Mouse (Mus musculus) liver, embryonic 11.5 days (tissue): ENCODE data around the gene Pknox1. TPM values are rescaled to one million over a fixed set of nuclear protein-coding genes. Genes with fewer than 3 reads are reported as not detected.
"Not testable (repeated sequence)": the region's sequence is repeated elsewhere in the genome, so short reads cannot be mapped to it uniquely, and the experiment has no call there.

Experiments
- ATAC-seq: fragments of 200-750 bp; cut with Nextera tagmentation; replicated peaks from 2 replicates; pipeline ENCODE4 v1.8.0; 2017; ENCODE audit warnings: moderate number of reproducible peaks, mild to moderate bottlenecking, moderate TSS enrichment, moderate library complexity; ENCODE audit not compliant: low FRiP score
- DNase-seq: peaks from one replicate; pipeline ENCODE4 v3.0.0-alpha.2; 2017; ENCODE audit warnings: low spot score
- H3K27ac ChIP-seq: fragments of 300-500 bp; sonication (generic); 2 replicates; pipeline ENCODE4 v1.5.1; 2014; ENCODE audit warnings: mild to moderate bottlenecking, low read depth, low read length, control low read depth
- H3K27me3 ChIP-seq: fragments of 300-500 bp; sonication (generic); replicated peaks from 2 replicates; pipeline ENCODE4 v1.6.1; 2014; ENCODE audit warnings: low read length, mixed read lengths; ENCODE audit not compliant: control insufficient read depth, insufficient read depth
- H3K36me3 ChIP-seq: fragments of 300-500 bp; sonication (generic); 2 replicates; pipeline ENCODE4 v1.6.1; 2014; ENCODE audit warnings: mild to moderate bottlenecking, low read length, moderate library complexity, mixed read lengths; ENCODE audit not compliant: control insufficient read depth, insufficient read depth
- H3K4me1 ChIP-seq: fragments of 300-500 bp; sonication (generic); replicated peaks from 2 replicates; pipeline ENCODE4 v1.6.1; 2014; ENCODE audit warnings: low read length, mixed read lengths; ENCODE audit not compliant: control insufficient read depth, insufficient read depth
- H3K4me2 ChIP-seq: fragments of 300-500 bp; sonication (generic); 2 replicates; pipeline ENCODE4 v1.6.1; 2014; ENCODE audit warnings: mild to moderate bottlenecking, control low read depth, moderate library complexity
- H3K4me3 ChIP-seq: fragments of 300-500 bp; sonication (generic); 2 replicates; pipeline ENCODE4 v1.5.1; 2014; ENCODE audit warnings: low read depth, low read length, control low read depth
- H3K9ac ChIP-seq: fragments of 300-500 bp; sonication (generic); 2 replicates; pipeline ENCODE4 v1.6.1; 2014; ENCODE audit warnings: low read depth, low read length, control low read depth
- H3K9me3 ChIP-seq: fragments of 300-500 bp; sonication (generic); 2 replicates; pipeline ENCODE4 v1.6.1; 2016; ENCODE audit warnings: low read length, inconsistent platforms, mixed read lengths; ENCODE audit not compliant: control insufficient read depth
- WGBS: fragments of 180-500 bp; shearing (Covaris S2); extraction: QIAGEN DNeasy Blood & Tissue Kit; methylation state at CpG from one replicate; pipeline ENCODE4 v1.1.7; 2014; 5-methylcytosine and 5-hydroxymethylcytosine counted together
- polyA plus RNA-seq: library from polyadenylated mRNA; unstranded; fragments of >200 nt; fragmentation: Nextera tagmentation; extraction: Ambion mirVana; gene quantifications from 2 replicates; pipeline ENCODE4 v1.2.1, GENCODE M21; 2014

The Pknox1 gene
- polyA plus RNA-seq, 1 experiment from 2014 or later, result 25.8 TPM

DNA sequence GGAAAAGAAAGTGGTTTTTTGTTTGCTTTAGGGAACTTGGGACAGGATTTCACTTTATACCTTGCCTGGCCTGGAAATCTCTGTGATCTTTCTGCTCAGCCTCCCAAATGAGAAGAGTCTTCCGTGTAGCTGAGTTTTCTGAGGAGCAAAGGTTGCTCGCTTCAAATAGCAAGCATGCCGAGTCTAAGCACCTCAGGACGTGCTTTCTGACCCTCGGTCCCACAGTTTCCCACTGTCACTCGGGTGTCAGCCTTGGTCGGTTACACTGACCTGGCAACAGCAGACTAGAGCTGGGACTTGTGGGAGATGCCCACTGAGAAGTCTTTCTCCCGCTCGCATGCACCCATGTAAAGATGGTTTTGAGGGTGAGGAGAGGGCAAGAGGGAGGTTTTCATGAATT is 33.4 kb downstream of the Pknox1 start:
- H3K4me3 ChIP-seq, result no peak overlapping the region
- H3K9me3 ChIP-seq, result no peaks in the 10 kb centered on the region
- no peaks in the 10 kb centered on the region for H3K27me3 ChIP-seq
- H3K27ac ChIP-seq, result no peak overlapping the region
- H3K9ac ChIP-seq, result no peak overlapping the region
- no peaks in the 10 kb centered on the region for H3K4me1 ChIP-seq
- DNase-seq, result no peak
- ATAC-seq, result no peak
- 90% methylated on average over 9 of the region's 9 CpGs for WGBS
- H3K36me3 ChIP-seq, result peaks cover 6% of the 10 kb centered on the region; the same call in 1 of the 2 replicates
- H3K4me2 ChIP-seq, result no peak overlapping the region

DNA sequence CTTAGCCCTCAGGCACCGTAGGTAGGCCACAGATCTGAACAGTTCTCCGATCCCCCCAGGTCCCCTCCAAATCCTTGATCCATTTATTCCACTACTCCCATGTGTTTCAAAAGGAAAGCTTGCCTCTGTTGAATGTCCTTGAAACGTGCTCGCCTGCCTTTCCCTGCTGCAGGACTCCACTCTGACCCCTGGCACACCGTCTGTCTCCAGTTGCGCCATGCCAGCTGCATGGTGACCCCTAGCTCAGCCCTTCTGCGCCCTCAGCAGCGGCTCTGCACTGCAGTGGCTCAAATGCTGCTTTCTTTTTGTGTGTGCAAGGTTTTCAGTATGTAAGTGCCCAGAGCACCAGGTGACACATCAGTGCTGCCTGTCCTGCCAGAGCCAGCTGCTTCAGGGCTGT is 34.1 kb downstream of the Pknox1 start:
- ATAC-seq (no peak), DNase-seq (no peak)
- Histone ChIP-seq H3K27me3 (no peaks in the 10 kb centered on the region), H3K36me3 (peaks cover 9% of the 10 kb centered on the region; the same call in 1 of the 2 replicates), H3K4me2 (no peak overlapping the region), H3K9me3 (no peaks in the 10 kb centered on the region), H3K4me3 (no peak overlapping the region), H3K27ac (no peak overlapping the region), H3K9ac (no peak overlapping the region), H3K4me1 (no peaks in the 10 kb centered on the region)
- WGBS, result 80% methylated on average over 8 of the region's 8 CpGs

DNA sequence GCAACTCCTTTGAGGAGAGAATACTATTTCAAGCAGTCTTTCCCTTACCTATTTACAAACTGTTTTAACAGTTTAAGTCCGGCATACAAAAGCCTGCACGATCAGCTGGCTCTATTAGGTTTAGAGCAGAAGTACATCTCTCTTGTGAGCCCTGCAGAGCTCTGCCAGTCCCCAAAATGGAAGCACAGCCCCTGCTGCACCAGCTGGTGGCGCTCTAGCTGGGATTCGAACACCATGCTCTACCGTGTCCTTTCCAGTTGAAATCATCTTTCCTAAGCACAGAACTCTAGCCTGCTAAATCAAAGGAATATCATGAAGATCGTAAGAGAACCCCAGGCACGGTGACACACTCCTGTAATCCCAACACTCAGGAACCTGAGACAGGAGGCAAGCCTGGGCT is 41.9 kb downstream of the Pknox1 start:
- H3K27me3 ChIP-seq, result no peaks in the 10 kb centered on the region
- H3K4me2 ChIP-seq, result no peak overlapping the region
- peaks cover 5% of the 10 kb centered on the region; the same call in 1 of the 2 replicates for H3K36me3 ChIP-seq
- ATAC-seq (no peak), DNase-seq (no peak)
- H3K9me3 ChIP-seq, result no peaks in the 10 kb centered on the region
- 79% methylated on average over 7 of the region's 7 CpGs for WGBS
- H3K27ac ChIP-seq, result no peak overlapping the region
- no peak overlapping the region for H3K4me3 ChIP-seq
- H3K4me1 ChIP-seq, result no peaks in the 10 kb centered on the region
- no peak overlapping the region for H3K9ac ChIP-seq

- WGBS, result 86% methylated on average over 8 of the region's 8 CpGs
- no peaks in the 10 kb centered on the region for H3K4me1 ChIP-seq
- no peak overlapping the region for H3K4me2 ChIP-seq
- no peaks in the 10 kb centered on the region for H3K27me3 ChIP-seq
- ATAC-seq (no peak), DNase-seq (no peak)
- no peak overlapping the region for H3K9ac ChIP-seq
- H3K36me3 ChIP-seq, result peaks cover 5% of the 10 kb centered on the region; the same call in 1 of the 2 replicates
- H3K9me3 ChIP-seq, result no peaks in the 10 kb centered on the region
- H3K27ac ChIP-seq, result no peak overlapping the region
- no peak overlapping the region for H3K4me3 ChIP-seq
Observed at GRCm38 (mm10) chr17:31607256-31607951, 42.9 kb downstream of the Pknox1 start.

DNA sequence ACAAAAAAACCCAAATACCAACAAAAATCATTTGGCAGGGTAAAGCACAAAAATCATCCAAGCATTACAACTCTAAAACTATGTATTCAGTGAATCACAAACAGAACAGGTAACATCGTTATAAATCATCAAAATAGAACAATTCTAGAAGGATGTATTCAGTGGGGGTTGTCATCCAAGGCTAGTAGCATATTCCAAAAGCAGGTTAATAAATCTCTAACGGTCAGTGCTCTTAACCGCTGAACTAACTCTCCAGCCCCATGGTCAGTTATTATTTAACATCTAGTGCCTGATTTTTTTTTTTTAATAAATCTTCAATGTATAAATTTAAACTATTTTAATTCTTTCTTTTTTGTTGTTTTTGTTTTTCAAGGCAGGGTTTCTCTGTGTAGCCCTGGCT is 44.6 kb downstream of the Pknox1 start:
- not testable (repeated sequence) for H3K27me3 ChIP-seq, H3K36me3 ChIP-seq, H3K4me3 ChIP-seq, H3K27ac ChIP-seq, H3K4me2 ChIP-seq, DNase-seq, ATAC-seq, H3K9me3 ChIP-seq, H3K9ac ChIP-seq, H3K4me1 ChIP-seq
- 88% methylated on average over 3 of the region's 3 CpGs for WGBS

- WGBS, result 88% methylated on average over 3 of the region's 3 CpGs
- H3K4me2 ChIP-seq, result no peak overlapping the region
- no peaks in the 10 kb centered on the region for H3K9me3 ChIP-seq
- H3K9ac ChIP-seq, result no peak overlapping the region
- H3K27me3 ChIP-seq, result no peaks in the 10 kb centered on the region
- H3K27ac ChIP-seq, result no peak overlapping the region
- DNase-seq (no peak), ATAC-seq (no peak)
- no peaks in the 10 kb centered on the region for H3K4me1 ChIP-seq
- no peak overlapping the region for H3K4me3 ChIP-seq
- H3K36me3 ChIP-seq, result no peaks in the 10 kb centered on the region
Observed at GRCm38 (mm10) chr17:31609895-31610294, 45.4 kb downstream of the Pknox1 start.

GRCm38 (mm10) chr17:31613086-31613755 is 48.7 kb downstream of the Pknox1 start:
- Histone ChIP-seq H3K27ac (no peak overlapping the region), H3K36me3 (no peaks in the 10 kb centered on the region), H3K27me3 (no peaks in the 10 kb centered on the region), H3K4me3 (no peak overlapping the region), H3K9ac (no peak overlapping the region), H3K9me3 (no peaks in the 10 kb centered on the region), H3K4me2 (no peak overlapping the region), H3K4me1 (no peaks in the 10 kb centered on the region)
- 80% methylated on average over 4 of the region's 4 CpGs for WGBS
- DNase-seq (no peak), ATAC-seq (no peak)

GRCm38 (mm10) chr17:31623101-31623500 is 58.6 kb downstream of the Pknox1 start:
- Histone ChIP-seq H3K27ac (no peak overlapping the region), H3K4me1 (no peaks in the 10 kb centered on the region), H3K27me3 (no peaks in the 10 kb centered on the region), H3K9me3 (no peaks in the 10 kb centered on the region), H3K4me2 (no peak overlapping the region), H3K9ac (no peak overlapping the region), H3K36me3 (no peaks in the 10 kb centered on the region), H3K4me3 (no peak overlapping the region)
- 87% methylated on average over 4 of the region's 4 CpGs for WGBS
- ATAC-seq (no peak), DNase-seq (no peak)

DNA sequence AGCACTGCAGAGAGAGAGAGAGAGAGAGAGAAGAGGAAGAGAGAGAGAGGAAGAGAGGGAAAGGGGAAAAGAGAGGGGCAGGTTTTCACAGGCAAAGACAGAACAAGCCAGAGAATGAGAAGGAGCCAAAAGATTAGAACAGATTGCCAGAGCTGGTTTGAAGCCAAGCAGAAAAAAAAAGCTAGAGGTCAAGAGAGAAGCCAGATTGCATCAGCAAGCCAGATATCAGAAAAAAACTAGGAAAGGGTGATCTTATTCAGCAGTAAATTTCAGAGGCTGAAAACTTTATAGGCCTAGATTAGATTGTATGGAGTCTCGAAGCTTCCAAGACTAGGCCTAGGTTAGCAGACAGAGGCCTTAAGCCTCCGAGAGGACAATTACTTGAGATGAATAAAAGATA is 63.4 kb downstream of the Pknox1 start:
- Histone ChIP-seq H3K9ac (no peak overlapping the region), H3K27me3 (no peaks in the 10 kb centered on the region), H3K27ac (no peak overlapping the region), H3K4me1 (no peaks in the 10 kb centered on the region), H3K4me3 (no peak overlapping the region), H3K36me3 (no peaks in the 10 kb centered on the region), H3K4me2 (no peak overlapping the region), H3K9me3 (no peaks in the 10 kb centered on the region)
- ATAC-seq (no peak), DNase-seq (no peak)
- 85% methylated on average over 2 of the region's 2 CpGs for WGBS
